In genomic region chr12:67035509-67036261, GRCm38 (mm10) we compare ENCODE assay signal across 26 mouse cellular contexts.
"Had no signal": no experiment of that assay in that cellular context is flagged by ENCODE, and none has a peak within 500 bp of the region (broad histone marks: within the 10 kb centered on the region; RNA-seq: fewer than 3 reads in every experiment).

No protein-coding gene starts in this region.

- H3K4me3 ChIP-seq: gastrocnemius, adult 2 months; heart, embryonic 10.5 days; heart, embryonic 12.5 days; hindbrain, embryonic 10.5 days; hindbrain, embryonic 12.5 days; intestine, embryonic 15.5 days; layer of hippocampus, adult 2 months; left cerebral cortex, adult 2 months; limb, embryonic 10.5 days; limb, embryonic 12.5 days; liver, embryonic 13.5 days had no signal

- H3K4me1 ChIP-seq: heart, embryonic 10.5 days; heart, embryonic 12.5 days; hindbrain, embryonic 10.5 days; hindbrain, embryonic 12.5 days; intestine, embryonic 15.5 days; limb, embryonic 10.5 days; limb, embryonic 12.5 days; liver, embryonic 13.5 days had no signal

- ATAC-seq: forebrain, embryonic 16.5 days; hindbrain, embryonic 16.5 days; inflammation-experienced regulatory T-cells, adult 6 months; intestine, embryonic 15.5 days; intestine, postnatal 0 days had no signal

- H3K9ac ChIP-seq: heart, embryonic 12.5 days; hindbrain, embryonic 12.5 days; hindbrain, embryonic 14.5 days; intestine, embryonic 15.5 days; limb, embryonic 12.5 days; liver, embryonic 13.5 days had no signal

- H3K4me2 ChIP-seq: heart, embryonic 12.5 days; hindbrain, embryonic 12.5 days; hindbrain, embryonic 14.5 days; intestine, embryonic 15.5 days; limb, embryonic 12.5 days; liver, embryonic 11.5 days; liver, embryonic 13.5 days had no signal

- H3K27me3 ChIP-seq: heart, embryonic 12.5 days; hindbrain, embryonic 12.5 days; intestine, embryonic 15.5 days; limb, embryonic 12.5 days; liver, embryonic 13.5 days had no signal

- H3K27ac ChIP-seq: gastrocnemius, adult 2 months; heart, embryonic 10.5 days; hindbrain, embryonic 10.5 days; hindbrain, embryonic 12.5 days; hindbrain, embryonic 14.5 days; intestine, embryonic 15.5 days; layer of hippocampus, adult 2 months; left cerebral cortex, adult 2 months; limb, embryonic 10.5 days; limb, embryonic 12.5 days; liver, embryonic 13.5 days had no signal

- H3K36me3 ChIP-seq: heart, embryonic 10.5 days; heart, embryonic 12.5 days; hindbrain, embryonic 10.5 days; hindbrain, embryonic 12.5 days; intestine, embryonic 15.5 days; limb, embryonic 10.5 days; limb, embryonic 12.5 days; liver, embryonic 13.5 days had no signal

- H3K9me3 ChIP-seq: heart, embryonic 10.5 days; heart, embryonic 12.5 days; hindbrain, embryonic 10.5 days; hindbrain, embryonic 12.5 days; intestine, embryonic 15.5 days; limb, embryonic 10.5 days; limb, embryonic 12.5 days; liver, embryonic 13.5 days had no signal

- DNase-seq: gastrocnemius, adult 2 months; gastrocnemius, postnatal 10 days; gastrocnemius, postnatal 25 days; heart, adult 18-20 months; heart, postnatal 10 days; heart, postnatal 4 days; kidney, adult 18-20 months; kidney, postnatal 25 days; kidney, postnatal 4 days; liver; liver, embryonic 13.5 days had no signal
